Mouse (Mus musculus): ENCODE results near the gene Cabin1.

DNA sequence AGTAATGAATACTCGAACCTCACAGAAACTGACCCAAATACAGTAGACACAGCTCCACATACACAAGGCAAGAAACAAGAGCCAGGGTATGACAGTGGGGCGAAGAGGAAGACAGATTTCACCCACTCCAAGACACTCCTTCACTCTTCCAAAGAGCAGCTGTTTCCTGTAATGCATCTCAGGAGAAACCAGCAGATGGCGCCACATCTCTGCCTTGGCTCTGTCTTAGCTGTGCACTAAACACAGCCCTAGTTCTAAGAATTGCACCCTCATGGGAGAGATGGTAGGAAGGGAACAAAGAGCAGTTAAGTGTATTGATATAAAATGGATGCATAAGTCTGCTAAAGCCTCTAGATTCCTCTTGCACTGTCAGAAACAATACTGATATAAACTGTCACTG is 20.1 kb downstream of the Cabin1 start:
- no peak for TF ChIP-seq GATA1 (IDR thresholded peaks at IDR 0.05; ENCODE audit: borderline replicate concordance, low read length)
- no peak for TF ChIP-seq FLI1 (IDR thresholded peaks at IDR 0.05; ENCODE audit: low read length)

Measured in megakaryocyte, embryonic 14.5 days (primary cell).